Comparison of ENCODE assay signal across 18 mouse cellular contexts in the genomic region with DNA sequence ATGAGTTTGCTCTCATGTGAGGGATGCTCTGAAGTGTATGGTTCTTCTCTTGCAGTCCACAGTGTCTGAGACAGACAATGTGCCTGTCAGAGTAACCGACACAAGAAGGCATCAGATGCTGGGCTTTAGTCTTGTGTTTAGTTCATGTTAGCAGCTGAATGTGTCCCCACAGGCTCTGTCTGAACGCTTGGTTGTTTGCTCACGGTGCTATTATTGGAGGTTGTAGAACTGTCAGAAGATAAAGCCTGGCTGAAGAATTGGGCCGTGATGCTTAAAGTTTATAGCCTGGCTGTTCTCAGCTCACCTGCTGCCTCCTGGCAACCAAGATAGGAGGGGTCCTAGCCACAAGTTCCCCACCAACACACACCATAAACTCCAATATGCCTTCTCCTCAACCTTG.
"Had no signal": no experiment of that assay in that cellular context is flagged by ENCODE, and none has a peak within 500 bp of the region (broad histone marks: within the 10 kb centered on the region; RNA-seq: fewer than 3 reads in every experiment).

No protein-coding gene starts in this region.

- H3K4me3 ChIP-seq: lung, embryonic 15.5 days; megakaryocyte, embryonic 14.5 days; midbrain, embryonic 13.5 days; midbrain, embryonic 15.5 days; neural tube, embryonic 13.5 days; stomach, embryonic 15.5 days had no signal

- H3K4me2 ChIP-seq: lung, embryonic 15.5 days; midbrain, embryonic 11.5 days; midbrain, embryonic 13.5 days; midbrain, embryonic 15.5 days; neural tube, embryonic 13.5 days; stomach, embryonic 15.5 days had no signal

- H3K27me3 ChIP-seq: lung, embryonic 15.5 days; megakaryocyte, embryonic 14.5 days; midbrain, embryonic 13.5 days; midbrain, embryonic 15.5 days; neural tube, embryonic 13.5 days; stomach, embryonic 15.5 days had no signal

- H3K36me3 ChIP-seq: lung, embryonic 15.5 days; midbrain, embryonic 13.5 days; midbrain, embryonic 15.5 days; neural tube, embryonic 13.5 days; stomach, embryonic 15.5 days had no signal

- DNase-seq: liver, postnatal 0 days; lung, adult 2 months; lung, postnatal 14 days; lung, postnatal 36 days; right cerebral cortex, postnatal 14 days; thymus, adult 2 months; thymus, postnatal 25 days; thymus, postnatal 4 days had no signal

- ATAC-seq: liver, postnatal 0 days; lung, postnatal 0 days; midbrain, embryonic 13.5 days; midbrain, embryonic 15.5 days had no signal

- H3K9me3 ChIP-seq: lung, embryonic 15.5 days; midbrain, embryonic 15.5 days; neural tube, embryonic 13.5 days; stomach, embryonic 15.5 days had no signal

- H3K27ac ChIP-seq: lung, embryonic 15.5 days; macrophage; midbrain, embryonic 13.5 days; midbrain, embryonic 15.5 days; neural tube, embryonic 13.5 days; stomach, embryonic 15.5 days; stomach, postnatal 0 days had no signal

- H3K4me1 ChIP-seq: megakaryocyte, embryonic 14.5 days; stomach, embryonic 15.5 days had no signal

- H3K9ac ChIP-seq: liver, postnatal 0 days; lung, embryonic 15.5 days; midbrain, embryonic 13.5 days; midbrain, embryonic 15.5 days; neural tube, embryonic 13.5 days; stomach, embryonic 15.5 days had no signal
